In genomic region chr16:21397681-21398080, GRCm38 (mm10) we compare ENCODE assay signal across 19 mouse cellular contexts. TPM values are rescaled to one million over a fixed set of nuclear protein-coding genes. Genes with fewer than 3 reads are reported as not detected.
A peak's percentile ranks its signal among the peaks of the same experiment; 100 is the strongest.
DNase-seq lines count a peak whose midpoint lies in the region; ATAC-seq and TF ChIP-seq lines count a peak whose summit lies in the region.
"Had no signal": no experiment of that assay in that cellular context is flagged by ENCODE, and none has a peak within 500 bp of the region (broad histone marks: within the 10 kb centered on the region; RNA-seq: fewer than 3 reads in every experiment).

No protein-coding gene starts in this region.

- no peaks in the 10 kb centered on the region for H3K36me3 ChIP-seq in forebrain, embryonic 12.5 days (replicated peaks)
- H3K36me3 ChIP-seq in forebrain, embryonic 13.5 days (ENCODE audit: poor library complexity, severe bottlenecking): no peaks in the 10 kb centered on the region
- no peaks in the 10 kb centered on the region for H3K36me3 ChIP-seq in forebrain, postnatal 0 days (ENCODE audit: insufficient read depth)
- no peaks in the 10 kb centered on the region for H3K36me3 ChIP-seq in midbrain, embryonic 15.5 days (replicated peaks)
- H3K36me3 ChIP-seq: embryonic facial prominence, embryonic 12.5 days had no signal

- peak; percentile 21 for DNase-seq in left cerebral cortex, postnatal 4 days
- no peak for DNase-seq in left cerebral cortex, adult 11 months (ENCODE audit: low spot score)
- no peak for DNase-seq in forebrain, postnatal 0 days
- DNase-seq in layer of hippocampus, adult 2 months (ENCODE audit: low spot score in 2 of 2): no peak
- no peak for DNase-seq in yolk sac, embryonic 10.5 days (ENCODE audit: low spot score)
- DNase-seq: adrenal gland, postnatal 36 days; B cell, adult 2 months; cerebellum, postnatal 36 days; gastrocnemius, adult 2 months; right cerebral cortex, postnatal 14 days; thymus, postnatal 4 days had no signal

- H3K4me1 ChIP-seq in forebrain, embryonic 12.5 days: peaks cover 43% of the 10 kb centered on the region
- H3K4me1 ChIP-seq in forebrain, embryonic 13.5 days: peaks cover 31% of the 10 kb centered on the region
- H3K4me1 ChIP-seq in forebrain, postnatal 0 days (ENCODE audit: insufficient read depth): peaks cover 5% of the 10 kb centered on the region; the same call in 1 of the 2 replicates
- H3K4me1 ChIP-seq in midbrain, embryonic 15.5 days: peaks cover 45% of the 10 kb centered on the region

- H3K27me3 ChIP-seq in forebrain, embryonic 12.5 days: peaks cover 12% of the 10 kb centered on the region; the same call in 1 of the 2 replicates
- 0 out of 2 replicates have a peak, but pooled peaks cover 4% of the 10 kb centered on the region for H3K27me3 ChIP-seq in forebrain, embryonic 13.5 days
- H3K27me3 ChIP-seq in forebrain, postnatal 0 days (ENCODE audit: insufficient read depth, low read length): no peaks in the 10 kb centered on the region; the same call in 1 of the 2 replicates
- no peaks in the 10 kb centered on the region for H3K27me3 ChIP-seq in midbrain, embryonic 15.5 days (replicated peaks)
- H3K27me3 ChIP-seq: embryonic facial prominence, embryonic 12.5 days had no signal

- 48% methylated on average over 5 of the region's 5 CpGs for WGBS in forebrain, embryonic 12.5 days
- 44% methylated on average over 5 of the region's 5 CpGs for WGBS in forebrain, embryonic 13.5 days
- WGBS in forebrain, postnatal 0 days: 33% methylated on average over 5 of the region's 5 CpGs
- 31% methylated on average over 5 of the region's 5 CpGs for WGBS in midbrain, embryonic 15.5 days

- H3K9me3 ChIP-seq in forebrain, embryonic 12.5 days: no peaks in the 10 kb centered on the region
- H3K9me3 ChIP-seq in forebrain, embryonic 13.5 days (replicated peaks): no peaks in the 10 kb centered on the region
- H3K9me3 ChIP-seq in forebrain, postnatal 0 days (ENCODE audit: low read length): no peaks in the 10 kb centered on the region
- no peaks in the 10 kb centered on the region for H3K9me3 ChIP-seq in midbrain, embryonic 15.5 days
- H3K9me3 ChIP-seq: embryonic facial prominence, embryonic 12.5 days had no signal

- no peak for TF ChIP-seq CTCF in forebrain, postnatal 0 days (IDR thresholded peaks at IDR 0.05; ENCODE audit: low read depth)
- TF ChIP-seq CTCF in layer of hippocampus, adult 2 months (conservative IDR thresholded peaks at IDR 0.05): no peak

- intact Hi-C loops in left cerebral cortex, postnatal 4 days (cut with DNase I): no loop called here

- H3K27ac ChIP-seq in forebrain, embryonic 12.5 days: 0 out of 2 replicates have a peak overlapping the region, but pooled peaks have one; percentile 57
- no peak overlapping the region; the same call in 1 of the 2 replicates for H3K27ac ChIP-seq in forebrain, embryonic 13.5 days
- H3K27ac ChIP-seq in forebrain, postnatal 0 days (ENCODE audit: low read depth, low read length): peak overlapping the region; percentile 66; the same call in 1 of the 2 replicates
- peak overlapping the region; percentile 77 for H3K27ac ChIP-seq in midbrain, embryonic 15.5 days
- no peak overlapping the region for H3K27ac ChIP-seq in layer of hippocampus, adult 2 months
- H3K27ac ChIP-seq: gastrocnemius, adult 2 months had no signal

- no peak overlapping the region for H3K9ac ChIP-seq in forebrain, embryonic 12.5 days
- no peak overlapping the region for H3K9ac ChIP-seq in forebrain, embryonic 13.5 days
- no peak overlapping the region for H3K9ac ChIP-seq in forebrain, postnatal 0 days
- H3K9ac ChIP-seq in midbrain, embryonic 15.5 days: no peak overlapping the region
- H3K9ac ChIP-seq: embryonic facial prominence, embryonic 12.5 days; lung, embryonic 14.5 days had no signal

- H3K4me2 ChIP-seq in forebrain, embryonic 12.5 days: no peak overlapping the region
- no peak overlapping the region for H3K4me2 ChIP-seq in forebrain, embryonic 13.5 days
- 0 out of 2 replicates have a peak overlapping the region, but pooled peaks have one; percentile 1 for H3K4me2 ChIP-seq in forebrain, postnatal 0 days (ENCODE audit: low read depth)
- H3K4me2 ChIP-seq in midbrain, embryonic 15.5 days: no peak overlapping the region
- H3K4me2 ChIP-seq: embryonic facial prominence, embryonic 12.5 days; liver, embryonic 11.5 days; lung, embryonic 14.5 days had no signal

- ATAC-seq in forebrain, embryonic 12.5 days (ENCODE audit: low FRiP score): no peak
- ATAC-seq in forebrain, embryonic 13.5 days: no peak; the same call in 1 of the 2 replicates
- peak; percentile 46; the same call in 1 of the 2 replicates for ATAC-seq in forebrain, postnatal 0 days
- ATAC-seq in midbrain, embryonic 15.5 days (replicated peaks): peak; percentile 27; the same call in 1 of the 2 replicates
- ATAC-seq: inflammation-experienced regulatory T-cells, adult 6 months; Patski had no signal

- H3K4me3 ChIP-seq in forebrain, embryonic 12.5 days (replicated peaks): no peak overlapping the region
- no peak overlapping the region for H3K4me3 ChIP-seq in forebrain, embryonic 13.5 days
- H3K4me3 ChIP-seq in forebrain, postnatal 0 days (ENCODE audit: low read depth, low read length): no peak overlapping the region
- no peak overlapping the region for H3K4me3 ChIP-seq in midbrain, embryonic 15.5 days
- H3K4me3 ChIP-seq in layer of hippocampus, adult 2 months: no peak overlapping the region
- H3K4me3 ChIP-seq: embryonic facial prominence, embryonic 12.5 days; gastrocnemius, adult 2 months had no signal

RNA-seq across cellular contexts. Expression of gene Vps8, which starts 25.2 kb away (rescaled TPM):
- 30.1 and 31.6 TPM in 2 replicates for polyA plus RNA-seq in forebrain, embryonic 12.5 days (2016; fragmentation: Nextera tagmentation; extraction: Ambion mirVana)
- polyA plus RNA-seq in forebrain, embryonic 13.5 days (2015; fragmentation: Nextera tagmentation; extraction: Ambion mirVana): 25.6 and 29.9 TPM in 2 replicates
- total RNA-seq in left cerebral cortex, postnatal 4 days (2021): 10 to 100 TPM; 58.6 to 70.0 TPM
- total RNA-seq in forebrain, postnatal 0 days (2014; rRNA removed): 35.9 and 37.9 TPM in 2 replicates
- 20.7 and 24.2 TPM in 2 replicates for polyA plus RNA-seq in forebrain, postnatal 0 days (2015; fragmentation: Nextera tagmentation; extraction: Ambion mirVana)
- 37.5 and 40.2 TPM in 2 replicates for polyA plus RNA-seq in midbrain, embryonic 15.5 days (2015; fragmentation: Nextera tagmentation; extraction: Ambion mirVana)
- 10 to 100 TPM; 55.1 to 55.9 TPM for total RNA-seq in layer of hippocampus, adult 2 months (2021)

Comparison
In these comparisons a context has a peak if more than half of its experiments do, and no peak if none do; other contexts are left out.
1. ATAC-seq: peak in forebrain, postnatal 0 days (single experiment) and midbrain, embryonic 15.5 days (single experiment); none in forebrain, embryonic 12.5 days (single experiment) and forebrain, embryonic 13.5 days (single experiment).
2. H3K27ac ChIP-seq: peak in forebrain, embryonic 12.5 days (single experiment), forebrain, postnatal 0 days (single experiment) and midbrain, embryonic 15.5 days (single experiment); none in forebrain, embryonic 13.5 days (single experiment) and layer of hippocampus, adult 2 months (single experiment).